Mouse (Mus musculus) kidney, adult 8-10 months (tissue): ENCODE data around the gene Gm28171.
"Not testable (repeated sequence)": the region's sequence is repeated elsewhere in the genome, so short reads cannot be mapped to it uniquely, and the experiment has no call there.

ENCODE experiments used
- DNase-seq, 2 experiments: peaks; one replicate each; pipeline ENCODE4 v3.0.0; 2022

Gene Gm28171

GRCm38 (mm10) chrY:5793095-5793494 lies at the start of gene Gm28171:
Gene Gm28171, plus strand, starts transcription at chrY:5793395.
- not testable (repeated sequence) for DNase-seq
